8 mouse cellular contexts compared by ENCODE assay signal in genomic region chr11:69795168-69795982, GRCm38 (mm10). TPM values are rescaled to one million over a fixed set of nuclear protein-coding genes. Genes with fewer than 3 reads are reported as not detected.
A peak's percentile ranks its signal among the peaks of the same experiment; 100 is the strongest.
DNase-seq lines count a peak whose midpoint lies in the region; ATAC-seq and TF ChIP-seq lines count a peak whose summit lies in the region.

Chrnb1 (minus strand) TSS chr11:69795943.

- peaks cover 3 to 8% of the 10 kb centered on the region in 2 experiments; a peak in 2 of 4 replicates for H3K4me1 ChIP-seq in ES-E14 (ENCODE audit: control insufficient read depth in 2 of 2, insufficient read depth in 2 of 2, low read length in 2 of 2, poor library complexity in 1 of 2)
- peaks cover 15% of the 10 kb centered on the region for H3K4me1 ChIP-seq in forebrain, embryonic 14.5 days (ENCODE audit: control insufficient read depth, insufficient read depth, low read length)
- H3K4me1 ChIP-seq in neural tube, embryonic 15.5 days, result peaks cover 28% of the 10 kb centered on the region
- H3K4me1 ChIP-seq in thymus, adult 2 months (replicated peaks; ENCODE audit: control insufficient read depth, insufficient read depth, low read length), result peaks cover 2% of the 10 kb centered on the region

- peak; percentile 93 for ATAC-seq in forebrain, embryonic 14.5 days
- ATAC-seq in neural tube, embryonic 15.5 days (ENCODE audit: low FRiP score), result peak; percentile 89

- WGBS in forebrain, embryonic 14.5 days, result 3% methylated on average over 52 of the region's 52 CpGs
- WGBS in neural tube, embryonic 15.5 days, result 2% methylated on average over 52 of the region's 52 CpGs
- WGBS in thymus, adult 2 months, result 3% methylated on average over 52 of the region's 52 CpGs

- no peaks in the 10 kb centered on the region for H3K9me3 ChIP-seq in ES-E14 (ENCODE audit: control insufficient read depth, insufficient read depth, low read depth, low read length)
- no peaks in the 10 kb centered on the region for H3K9me3 ChIP-seq in forebrain, embryonic 14.5 days (replicated peaks; ENCODE audit: control insufficient read depth, low read length)
- no peaks in the 10 kb centered on the region for H3K9me3 ChIP-seq in neural tube, embryonic 15.5 days (replicated peaks)

- peak; percentile 92 for DNase-seq in ES-E14 (ENCODE audit: low read depth, low spot score)
- DNase-seq in cerebellum, adult 11 months, result peak; percentile 80
- peak; percentile 96 for DNase-seq in forebrain, embryonic 14.5 days (ENCODE audit: low spot score)
- DNase-seq in heart, postnatal 14 days, result peak; percentile 93
- peak; percentile 93 for DNase-seq in layer of hippocampus, adult 11-12 months (ENCODE audit: low spot score)
- peak; percentile 98 to 99 for DNase-seq in lung, adult 18-20 months
- DNase-seq in thymus, adult 2 months, result peak; percentile 94

- peak within 1 kb of the TSS; percentile 74 to 76 for H3K4me3 ChIP-seq in ES-E14 (ENCODE audit: insufficient read depth in 1 of 2, low read depth in 1 of 2, low read length in 2 of 2, poor library complexity in 1 of 2, severe bottlenecking in 1 of 2)
- H3K4me3 ChIP-seq in forebrain, embryonic 14.5 days (ENCODE audit: low read depth, low read length), result peak within 1 kb of the TSS; percentile 37
- H3K4me3 ChIP-seq in neural tube, embryonic 15.5 days (replicated peaks), result peak within 1 kb of the TSS; percentile 46
- H3K4me3 ChIP-seq in thymus, adult 2 months (ENCODE audit: control insufficient read depth, insufficient read depth, low read length), result peak within 1 kb of the TSS; percentile 76

- no peaks in the 10 kb centered on the region for H3K36me3 ChIP-seq in ES-E14 (ENCODE audit: control insufficient read depth, insufficient read depth, low read length, poor library complexity, severe bottlenecking)
- H3K36me3 ChIP-seq in forebrain, embryonic 14.5 days (ENCODE audit: control insufficient read depth, insufficient read depth, low read length), result no peaks in the 10 kb centered on the region
- H3K36me3 ChIP-seq in neural tube, embryonic 15.5 days, result no peaks in the 10 kb centered on the region
- H3K36me3 ChIP-seq in thymus, adult 2 months (ENCODE audit: control insufficient read depth, insufficient read depth, low read length), result no peaks in the 10 kb centered on the region

- TF ChIP-seq CTCF in thymus, adult 2 months (IDR thresholded peaks at IDR 0.05; ENCODE audit: borderline replicate concordance, control insufficient read depth, extremely low read depth, insufficient read depth, low read length, poor library complexity), result no peak

- peak within 1 kb of the TSS; percentile 75 for H3K4me2 ChIP-seq in forebrain, embryonic 14.5 days (ENCODE audit: low read length)
- peak within 1 kb of the TSS; percentile 85 for H3K4me2 ChIP-seq in neural tube, embryonic 15.5 days

- in situ Hi-C loops in ES-E14 (cut with MboI; ENCODE audit: low sequenced_read_pairs in 2 of 2, unreplicated experiment in 2 of 2), result no loop called here

- peak within 1 kb of the TSS; percentile 68 for H3K9ac ChIP-seq in ES-E14 (ENCODE audit: insufficient read depth, low read depth, low read length, poor library complexity, severe bottlenecking)
- peak within 1 kb of the TSS; percentile 52 for H3K9ac ChIP-seq in forebrain, embryonic 14.5 days (ENCODE audit: low read length)
- H3K9ac ChIP-seq in neural tube, embryonic 15.5 days (replicated peaks), result peak within 1 kb of the TSS; percentile 43

- intact Hi-C loops in heart, postnatal 14 days (cut with DNase I), result loop anchor here (2.0 kb wide), 1 partner anchor 29 kb away; no protein-coding TSS in a partner anchor

- H3K27me3 ChIP-seq in forebrain, embryonic 14.5 days (replicated peaks; ENCODE audit: control insufficient read depth, insufficient read depth, low read length), result no peaks in the 10 kb centered on the region; the same call in 1 of the 2 replicates
- peaks cover 30% of the 10 kb centered on the region for H3K27me3 ChIP-seq in neural tube, embryonic 15.5 days (replicated peaks)
- H3K27me3 ChIP-seq in thymus, adult 2 months (ENCODE audit: control insufficient read depth, insufficient read depth, low read length), result no peaks in the 10 kb centered on the region; the same call in 1 of the 2 replicates

- no peak for TF ChIP-seq POLR2A in thymus, adult 2 months (IDR thresholded peaks at IDR 0.05; ENCODE audit: control insufficient read depth, extremely low read depth, insufficient read depth, low read length, poor library complexity)

- H3K27ac ChIP-seq in ES-E14 (ENCODE audit: insufficient read depth, low read depth, low read length, poor library complexity, severe bottlenecking), result no peak within 1 kb of the TSS
- H3K27ac ChIP-seq in forebrain, embryonic 14.5 days (ENCODE audit: low read depth, low read length), result no peak within 1 kb of the TSS
- H3K27ac ChIP-seq in neural tube, embryonic 15.5 days (replicated peaks), result 0 out of 2 replicates have a peak within 1 kb of the TSS, but pooled peaks have one; percentile 33
- H3K27ac ChIP-seq in thymus, adult 2 months (ENCODE audit: control insufficient read depth, insufficient read depth, low read length), result no peak within 1 kb of the TSS

TF ChIP-seq in ES-E14, 5 proteins besides CTCF, POLR2A, EP300 and RAD21:
- TF ChIP-seq MAFK (IDR thresholded peaks at IDR 0.05; ENCODE audit: insufficient read depth, low read depth, low read length), result no peak
- no peak for TF ChIP-seq HCFC1 (IDR thresholded peaks at IDR 0.05; ENCODE audit: borderline replicate concordance, insufficient read depth, low read length)
- TF ChIP-seq CHD2 (IDR thresholded peaks at IDR 0.05; ENCODE audit: low read depth, low read length), result no peak
- no peak for TF ChIP-seq ZC3H11A (IDR thresholded peaks at IDR 0.05; ENCODE audit: borderline replicate concordance, low read depth, low read length)
- no peak for TF ChIP-seq ZNF384 (IDR thresholded peaks at IDR 0.05; ENCODE audit: low read depth, low read length)
TF ChIP-seq in ES-E14: peak in this region for 0.

RNA-seq across cellular contexts. Expression of gene Chrnb1, which starts in this region (rescaled TPM):
- 3.8 and 5.7 TPM in 2 replicates for total RNA-seq in ES-E14 (2012; rRNA removed)
- polyA plus RNA-seq in forebrain, embryonic 14.5 days (2014; fragmentation: Nextera tagmentation; extraction: Ambion mirVana), result 0.68 and 1.4 TPM in 2 replicates
- 1 to 10 TPM; 5.4 to 6.0 TPM for total RNA-seq in heart, postnatal 14 days (2021)
- polyA plus RNA-seq in neural tube, embryonic 15.5 days (2015; fragmentation: Nextera tagmentation; extraction: Ambion mirVana), result 2.1 and 3.0 TPM in 2 replicates
- polyA plus RNA-seq in thymus, adult 2 months (2012; rRNA removed), result 12.9 and 15.7 TPM in 2 replicates
